Mouse (Mus musculus) thymus, postnatal 4 days (tissue): Measurements from ENCODE around the gene Zfp575.

Experiments
- DNase-seq: peaks from one replicate; pipeline ENCODE4 v3.0.0; 2021

The Zfp575 gene

GRCm38 (mm10) chr7:24600941-24601597 is 13.6 kb upstream of the Zfp575 start:
- peak; percentile 99 for DNase-seq

GRCm38 (mm10) chr7:24599211-24600067 is 12.0 kb upstream of the Zfp575 start:
- DNase-seq = peak; percentile 72

GRCm38 (mm10) chr7:24598121-24598520 is 10.7 kb upstream of the Zfp575 start:
- no peak for DNase-seq

GRCm38 (mm10) chr7:24595464-24595863 is 8.0 kb upstream of the Zfp575 start:
- DNase-seq = no peak

GRCm38 (mm10) chr7:24594309-24594803 is 6.9 kb upstream of the Zfp575 start:
- DNase-seq = no peak

- peak; percentile 82 for DNase-seq
These were observed 6.3 kb upstream of the Zfp575 start for GRCm38 (mm10) chr7:24593621-24594308.

- DNase-seq = no peak
These were observed 5.3 kb upstream of the Zfp575 start for GRCm38 (mm10) chr7:24592781-24593180.

GRCm38 (mm10) chr7:24592163-24592562 is 4.7 kb upstream of the Zfp575 start:
- no peak for DNase-seq

- DNase-seq = no peak
These were observed 4.3 kb upstream of the Zfp575 start for GRCm38 (mm10) chr7:24591735-24592134.

GRCm38 (mm10) chr7:24588336-24588735 is 895 bp upstream of the Zfp575 start:
- DNase-seq = no peak

- DNase-seq = no peak
These were observed 613 bp downstream of the Zfp575 start for GRCm38 (mm10) chr7:24586828-24587227.

- DNase-seq = no peak
These were observed 1.4 kb downstream of the Zfp575 start for GRCm38 (mm10) chr7:24585995-24586394.

- no peak for DNase-seq
These were observed 2.6 kb downstream of the Zfp575 start for GRCm38 (mm10) chr7:24584876-24585275.

- DNase-seq = no peak
These were observed 9.6 kb downstream of the Zfp575 start for GRCm38 (mm10) chr7:24577811-24578210.

- DNase-seq = no peak
These were observed 13.1 kb downstream of the Zfp575 start for GRCm38 (mm10) chr7:24574224-24574796.

- no peak for DNase-seq
These were observed 15.0 kb downstream of the Zfp575 start for GRCm38 (mm10) chr7:24572455-24572854.

GRCm38 (mm10) chr7:24571071-24571470 is 16.4 kb downstream of the Zfp575 start:
- DNase-seq = no peak

- DNase-seq = no peak
These were observed 18.9 kb downstream of the Zfp575 start for GRCm38 (mm10) chr7:24568512-24568911.

GRCm38 (mm10) chr7:24566206-24566605 is 21.2 kb downstream of the Zfp575 start:
- DNase-seq = no peak

- no peak for DNase-seq
These were observed 21.8 kb downstream of the Zfp575 start for GRCm38 (mm10) chr7:24565627-24566026.

GRCm38 (mm10) chr7:24564607-24565265 is 22.7 kb downstream of the Zfp575 start:
- peak; percentile 92 for DNase-seq

GRCm38 (mm10) chr7:24563837-24564206 is 23.6 kb downstream of the Zfp575 start:
- DNase-seq = no peak
